Mouse (Mus musculus) hindbrain, postnatal 0 days (tissue): ENCODE results near the gene Best3. TPM values are rescaled to one million over a fixed set of nuclear protein-coding genes. Genes with fewer than 3 reads are reported as not detected.

Source experiments
- ATAC-seq: fragments of 200-750 bp; cut with Nextera tagmentation; 2 replicates; pipeline ENCODE4 v1.8.0; 2017; ENCODE audit warnings: mild to moderate bottlenecking, moderate TSS enrichment, moderate library complexity
- DNase-seq: peaks from one replicate; pipeline ENCODE4 v3.0.0-alpha.2; 2015; ENCODE audit warnings: low spot score
- H3K27ac ChIP-seq: fragments of 300-500 bp; sonication (generic); 2 replicates; pipeline ENCODE4 v1.5.1; 2014; ENCODE audit warnings: mild to moderate bottlenecking
- H3K27me3 ChIP-seq: fragments of 300-500 bp; sonication (generic); 2 replicates; pipeline ENCODE4 v1.6.1; 2014; ENCODE audit warnings: low read length, mixed read lengths; ENCODE audit not compliant: insufficient read depth
- H3K36me3 ChIP-seq: fragments of 300-500 bp; sonication (generic); 2 replicates; pipeline ENCODE4 v1.6.1; 2014; ENCODE audit warnings: low read length, mixed read lengths; ENCODE audit not compliant: insufficient read depth
- H3K4me1 ChIP-seq: fragments of 300-500 bp; sonication (generic); 2 replicates; pipeline ENCODE4 v1.6.1; 2014; ENCODE audit warnings: antibody characterized with exemption, low read length, mixed read lengths; ENCODE audit not compliant: insufficient read depth
- H3K4me2 ChIP-seq: fragments of 300-500 bp; sonication (generic); 2 replicates; pipeline ENCODE4 v1.6.1; 2014; ENCODE audit warnings: low read depth, mild to moderate bottlenecking, low read length, moderate library complexity, mixed read lengths
- H3K4me3 ChIP-seq: fragments of 300-500 bp; sonication (generic); 2 replicates; pipeline ENCODE4 v1.5.1; 2014; ENCODE audit warnings: low read length
- H3K9ac ChIP-seq: fragments of 300-500 bp; sonication (generic); replicated peaks from 2 replicates; pipeline ENCODE4 v1.6.1; 2014; ENCODE audit warnings: mild to moderate bottlenecking, low read length, moderate library complexity, mixed read lengths
- H3K9me3 ChIP-seq: fragments of 300-500 bp; sonication (generic); 2 replicates; pipeline ENCODE4 v1.6.1; 2016; ENCODE audit warnings: low read length, mixed read lengths
- CTCF ChIP-seq: IDR thresholded peaks from 2 replicates; pipeline ENCODE4 v1.5.1; 2016; ENCODE audit warnings: antibody characterized with exemption, control low read depth, low read depth
- WGBS: fragments of 180-500 bp; shearing (Covaris S2); extraction: QIAGEN DNeasy Blood & Tissue Kit; methylation state at CpG from one replicate; pipeline ENCODE4 v1.1.7; 2014; 5-methylcytosine and 5-hydroxymethylcytosine counted together
- polyA plus RNA-seq: library from polyadenylated mRNA; unstranded; fragments of >200 nt; fragmentation: Nextera tagmentation; extraction: Ambion mirVana; gene quantifications from 2 replicates; pipeline ENCODE4 v1.2.1, GENCODE M21; 2015
- total RNA-seq: library from RNA; depleted of rRNA; stranded (reverse); fragments of >200 nt; gene quantifications from 2 replicates; pipeline ENCODE4 v1.2.3, GENCODE M21; 2014

Gene Best3
- total and polyA plus RNA-seq, 2 experiments from 2014 or later: 0.05 to 0.15 TPM

GRCm38 (mm10) chr10:116962803-116963202 is 23.3 kb upstream of the Best3 start:
- Histone ChIP-seq H3K4me1 (no peaks in the 10 kb centered on the region), H3K4me2 (no peak overlapping the region), H3K9me3 (no peaks in the 10 kb centered on the region), H3K36me3 (no peaks in the 10 kb centered on the region), H3K9ac (no peak overlapping the region), H3K4me3 (no peak overlapping the region), H3K27ac (no peak overlapping the region), H3K27me3 (no peaks in the 10 kb centered on the region)
- ATAC-seq (no peak), DNase-seq (no peak)
- WGBS: 63% methylated on average over 17 of the region's 17 CpGs
- TF ChIP-seq CTCF: no peak

GRCm38 (mm10) chr10:116964084-116964483 is 22.0 kb upstream of the Best3 start:
- Histone ChIP-seq H3K4me3 (no peak overlapping the region), H3K36me3 (no peaks in the 10 kb centered on the region), H3K27me3 (no peaks in the 10 kb centered on the region), H3K9me3 (no peaks in the 10 kb centered on the region), H3K4me2 (no peak overlapping the region), H3K4me1 (no peaks in the 10 kb centered on the region), H3K9ac (no peak overlapping the region), H3K27ac (no peak overlapping the region)
- no peak for TF ChIP-seq CTCF
- DNase-seq (no peak), ATAC-seq (no peak)
- WGBS: 84% methylated on average over 11 of the region's 11 CpGs

- no peak for ATAC-seq
- Histone ChIP-seq H3K9me3 (no peaks in the 10 kb centered on the region), H3K27ac (no peak overlapping the region), H3K4me1 (no peaks in the 10 kb centered on the region), H3K9ac (no peak overlapping the region), H3K27me3 (no peaks in the 10 kb centered on the region), H3K36me3 (no peaks in the 10 kb centered on the region), H3K4me2 (no peak overlapping the region), H3K4me3 (no peak overlapping the region)
- WGBS: 89% methylated on average over 4 of the region's 4 CpGs
- no peak for TF ChIP-seq CTCF
- DNase-seq: no peak
Measured at GRCm38 (mm10) chr10:116964571-116964970, 21.5 kb upstream of the Best3 start.

- Histone ChIP-seq H3K27me3 (no peaks in the 10 kb centered on the region), H3K4me1 (no peaks in the 10 kb centered on the region), H3K27ac (no peak overlapping the region), H3K9me3 (no peaks in the 10 kb centered on the region), H3K4me3 (no peak overlapping the region), H3K9ac (no peak overlapping the region), H3K4me2 (no peak overlapping the region), H3K36me3 (no peaks in the 10 kb centered on the region)
- no peak for TF ChIP-seq CTCF
- WGBS: 74% methylated on average over 5 of the region's 5 CpGs
- ATAC-seq (no peak), DNase-seq (no peak)
Measured at GRCm38 (mm10) chr10:116965297-116965696, 20.8 kb upstream of the Best3 start.

- Histone ChIP-seq H3K9ac (no peak overlapping the region), H3K27me3 (no peaks in the 10 kb centered on the region), H3K36me3 (no peaks in the 10 kb centered on the region), H3K9me3 (no peaks in the 10 kb centered on the region), H3K4me3 (no peak overlapping the region), H3K4me2 (no peak overlapping the region), H3K27ac (no peak overlapping the region), H3K4me1 (no peaks in the 10 kb centered on the region)
- TF ChIP-seq CTCF: no peak
- WGBS: 84% methylated on average over 6 of the region's 6 CpGs
- DNase-seq (no peak), ATAC-seq (no peak)
Measured at GRCm38 (mm10) chr10:116966065-116966464, 20.0 kb upstream of the Best3 start.

GRCm38 (mm10) chr10:116968741-116969140 is 17.4 kb upstream of the Best3 start:
- 82% methylated on average over 4 of the region's 4 CpGs for WGBS
- H3K27ac ChIP-seq: no peak overlapping the region
- H3K9me3 ChIP-seq: no peaks in the 10 kb centered on the region
- no peak overlapping the region for H3K4me3 ChIP-seq
- no peak for TF ChIP-seq CTCF
- no peaks in the 10 kb centered on the region for H3K36me3 ChIP-seq
- no peaks in the 10 kb centered on the region for H3K27me3 ChIP-seq
- no peaks in the 10 kb centered on the region for H3K4me1 ChIP-seq
- H3K9ac ChIP-seq: no peak overlapping the region
- DNase-seq (no peak), ATAC-seq (no peak)
- no peak overlapping the region for H3K4me2 ChIP-seq

- Histone ChIP-seq H3K4me3 (no peak within 1 kb of the TSS), H3K4me2 (no peak within 1 kb of the TSS), H3K4me1 (no peaks in the 10 kb centered on the region), H3K27me3 (no peaks in the 10 kb centered on the region), H3K27ac (no peak within 1 kb of the TSS), H3K9ac (no peak within 1 kb of the TSS), H3K9me3 (no peaks in the 10 kb centered on the region), H3K36me3 (no peaks in the 10 kb centered on the region)
- TF ChIP-seq CTCF: no peak
- DNase-seq (no peak), ATAC-seq (no peak)
- WGBS: 95% methylated on average over 6 of the region's 6 CpGs
Measured at GRCm38 (mm10) chr10:116972509-116972908, 13.6 kb upstream of the Best3 start, which contains the start of gene Gm10271. TSS of gene Gm10271 (minus strand) at chr10:116972609.
